Mouse (Mus musculus) C2C12 (cell line): Measurements from ENCODE around the gene Syn3.

Experiments used
- CTCF ChIP-seq: IDR thresholded peaks from one replicate; pipeline ENCODE4 v1.5.1; 2011; ENCODE audit not compliant: control insufficient read depth, insufficient read depth, insufficient read length
- MAX ChIP-seq: IDR thresholded peaks from one replicate; pipeline ENCODE4 v1.6.1; 2011; ENCODE audit warnings: mild to moderate bottlenecking, control low read depth
- MYOG ChIP-seq: IDR thresholded peaks from one replicate; pipeline ENCODE4 v1.6.1; 2011; ENCODE audit not compliant: control insufficient read depth, insufficient read length; ENCODE audit errors: extremely low read depth

DNA sequence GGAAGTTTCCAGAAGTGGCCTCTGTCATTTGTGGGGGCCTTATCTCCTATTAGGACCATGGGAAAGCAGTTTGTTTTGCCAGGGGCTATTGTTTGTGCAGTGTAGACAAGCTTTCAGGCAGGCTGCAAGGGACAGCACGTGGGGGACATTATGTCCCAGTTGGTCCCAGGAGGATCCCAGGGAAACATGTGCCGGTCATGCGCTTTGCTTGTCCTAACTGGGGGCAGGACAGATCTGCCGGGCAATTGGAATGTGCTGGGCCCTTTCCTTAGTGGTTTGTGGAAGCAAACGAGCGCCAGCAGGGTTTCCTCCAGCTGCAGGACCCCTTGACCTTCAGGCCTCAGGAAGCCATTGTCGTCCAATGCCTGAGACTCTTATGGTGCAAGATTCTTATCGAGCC, 157.1 kb downstream of the Syn3 start:
- TF ChIP-seq CTCF (no peak), MYOG (no peak), MAX (no peak)
